Mouse (Mus musculus) mouse embryonic stem cell (cell line): ENCODE measurements around the gene Kcnh3.

ENCODE experiments used
- in situ Hi-C, 2 experiments: fragments of 300-500 bp; cut with MboI; formaldehyde crosslinking; loops; 1 replicate in 1 of 2; 3 replicates in 1 of 2; pipeline ENCODE4 v1.14.3; 2019 to 2020; ENCODE audit warnings: low sequenced_read_pairs in 2 of 2, low pct_unique_long_range_greater_than_20kb in 1 of 2, mixed read lengths in 1 of 2; ENCODE audit not compliant: unreplicated experiment in 1 of 2

Kcnh3 gene

GRCm38 (mm10) chr15:99262702-99263101 lies 38.0 kb downstream of the Kcnh3 start:
- in situ Hi-C loops = no loop called here

- in situ Hi-C loops = no loop called here
Measured at GRCm38 (mm10) chr15:99264363-99264762, 39.7 kb downstream of the Kcnh3 start.

GRCm38 (mm10) chr15:99265679-99266078 lies 41.0 kb downstream of the Kcnh3 start:
- in situ Hi-C loops = no loop called here

- in situ Hi-C loops = no loop called here
Measured at GRCm38 (mm10) chr15:99276095-99276494, 51.4 kb downstream of the Kcnh3 start.

- in situ Hi-C loops = no loop called here
Measured at GRCm38 (mm10) chr15:99278271-99278670, 53.6 kb downstream of the Kcnh3 start.

- in situ Hi-C loops = no loop called here
Measured at GRCm38 (mm10) chr15:99283456-99283855, 58.8 kb downstream of the Kcnh3 start.

- in situ Hi-C loops = no loop called here
Measured at GRCm38 (mm10) chr15:99284527-99285188, 60.0 kb downstream of the Kcnh3 start.

GRCm38 (mm10) chr15:99285189-99285535 lies 60.5 kb downstream of the Kcnh3 start:
- in situ Hi-C loops = no loop called here

GRCm38 (mm10) chr15:99290586-99290985 lies 65.9 kb downstream of the Kcnh3 start:
- in situ Hi-C loops = no loop called here
